Mouse (Mus musculus) cortical plate, adult 2 months (tissue): ENCODE measurements around the gene Dnajb6.

Experiments used
- CTCF ChIP-seq: fragments of 200-500 bp; IDR thresholded peaks from 2 replicates; pipeline ENCODE4 v1.5.1; 2011; ENCODE audit warnings: mild to moderate bottlenecking, control low read depth, low read length; ENCODE audit not compliant: insufficient read depth; ENCODE audit errors: extremely low read depth
- POLR2A ChIP-seq: fragments of 200-500 bp; IDR thresholded peaks from 2 replicates; pipeline ENCODE4 v1.6.1; 2011; ENCODE audit warnings: mild to moderate bottlenecking, low read length, control low read depth; ENCODE audit not compliant: insufficient read depth; ENCODE audit errors: extremely low read depth

DNA sequence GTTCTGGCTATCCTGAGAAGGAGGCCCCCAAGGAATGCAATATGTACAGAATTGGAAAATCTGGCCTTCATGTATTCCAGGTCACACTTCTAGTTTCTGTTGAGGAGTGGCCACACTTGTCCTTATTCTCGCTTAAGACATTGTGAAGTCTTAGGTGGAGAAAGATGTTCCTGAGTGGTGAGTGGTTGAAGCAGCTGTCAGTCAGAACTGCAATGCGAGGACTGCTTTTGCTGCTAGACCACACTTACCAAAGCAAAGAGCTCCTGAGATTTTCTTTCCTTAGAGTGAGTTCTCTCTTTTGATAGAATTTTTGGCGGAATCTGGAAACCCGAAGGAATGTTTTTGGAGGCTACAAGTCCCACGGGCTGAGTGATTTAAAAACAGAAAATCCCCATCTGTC lies 112.0 kb downstream of the Dnajb6 start:
- TF ChIP-seq CTCF (no peak), POLR2A (no peak)
